Mouse (Mus musculus): ENCODE data around the gene Ppp1r27.
A peak's percentile ranks its signal among the peaks of the same experiment; 100 is the strongest.
"Not testable (repeated sequence)": the region's sequence is repeated elsewhere in the genome, so short reads cannot be mapped to it uniquely, and the experiment has no call there.

Ppp1r27 gene

GRCm38 (mm10) chr11:120514262-120514661, 36.7 kb downstream of the Ppp1r27 start:
- not testable (repeated sequence) for DNase-seq (ENCODE audit: inconsistent ontology term)

DNA sequence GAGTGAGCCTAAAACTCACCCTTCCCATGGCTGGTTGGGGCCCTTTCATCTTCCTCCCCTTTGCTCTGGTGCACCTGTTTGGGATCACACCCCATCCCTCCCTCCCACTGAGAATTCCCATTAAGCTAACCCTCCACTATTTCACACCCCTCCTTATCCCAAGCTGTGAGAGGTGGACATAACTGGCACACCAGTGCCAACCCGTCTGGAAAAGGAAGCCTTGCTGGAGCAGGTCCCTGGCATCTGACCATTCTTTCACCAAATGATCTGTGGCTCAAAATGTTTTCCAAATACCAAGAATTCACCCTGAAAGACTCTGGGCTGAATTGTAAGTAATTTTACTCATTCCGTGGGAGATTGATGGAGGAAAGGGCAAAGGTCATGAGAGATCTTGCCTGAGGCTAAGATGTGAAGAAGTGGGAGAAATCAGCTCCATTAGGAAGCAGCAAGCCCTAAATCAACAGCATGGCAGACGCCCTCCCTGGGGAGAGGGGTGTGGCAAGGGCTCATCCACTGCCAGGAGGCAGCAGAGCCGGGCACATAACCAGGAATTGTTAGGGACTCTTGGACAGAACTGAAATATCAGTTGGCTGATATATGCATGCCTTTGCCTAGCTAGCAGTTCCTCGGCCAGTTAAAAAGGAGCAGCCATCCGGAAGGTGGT, 38.0 kb downstream of the Ppp1r27 start:
- peak; percentile 81 for DNase-seq (ENCODE audit: inconsistent ontology term)

- peak; percentile 19 for DNase-seq (ENCODE audit: inconsistent ontology term)
Observed at GRCm38 (mm10) chr11:120510375-120511030, 40.4 kb downstream of the Ppp1r27 start.

GRCm38 (mm10) chr11:120509940-120510339, 41.0 kb downstream of the Ppp1r27 start:
- DNase-seq (ENCODE audit: inconsistent ontology term): no peak

DNA sequence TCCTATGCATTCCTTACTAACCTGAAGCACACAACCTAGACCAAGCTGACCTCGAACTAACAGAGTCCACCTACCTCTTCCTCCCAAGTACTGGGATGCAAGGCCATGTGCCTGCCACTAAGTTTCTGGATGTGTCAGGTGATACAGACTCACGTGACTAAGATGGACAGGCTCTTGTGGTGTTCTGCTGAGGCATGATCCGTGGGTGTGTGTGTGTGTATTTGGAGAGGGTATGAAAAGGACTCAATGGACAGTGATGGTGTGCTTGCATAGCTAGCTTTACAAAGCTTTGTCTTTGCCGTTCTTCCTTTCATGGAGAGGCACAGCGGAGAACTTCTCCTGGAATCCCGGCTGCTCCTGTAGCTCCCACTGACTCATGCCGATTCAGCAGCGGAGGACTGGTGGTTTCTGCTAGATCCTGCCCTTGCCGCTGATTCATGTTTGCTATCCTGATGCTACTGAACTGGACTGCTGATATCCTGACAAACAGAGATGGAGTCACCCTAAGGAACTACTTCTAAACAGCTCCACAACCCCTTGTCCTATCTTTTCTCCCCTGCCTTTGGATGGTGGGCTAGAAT, 42.6 kb downstream of the Ppp1r27 start:
- no peak for DNase-seq (ENCODE audit: inconsistent ontology term)

- no peak for DNase-seq (ENCODE audit: inconsistent ontology term)
Observed at GRCm38 (mm10) chr11:120507611-120508289, 43.2 kb downstream of the Ppp1r27 start.

DNA sequence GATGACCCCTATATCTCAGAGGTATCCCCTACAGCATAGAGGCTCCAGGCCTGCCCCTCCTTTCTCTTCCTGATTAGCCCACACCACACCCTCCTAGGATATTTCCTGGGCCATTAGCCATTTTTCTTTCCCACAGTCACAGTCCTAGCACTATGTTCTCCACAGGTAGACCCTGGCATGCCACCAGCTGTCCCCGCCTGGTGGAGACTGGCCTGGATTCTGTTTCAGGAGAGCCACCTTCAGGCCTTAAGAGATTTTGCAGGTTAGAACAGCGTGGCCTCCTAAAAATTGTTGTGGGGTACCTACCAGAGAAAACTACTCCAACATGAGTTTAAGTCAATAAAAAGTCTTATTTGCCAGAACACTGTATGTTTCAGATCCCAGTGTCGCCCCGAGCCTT, 44.0 kb downstream of the Ppp1r27 start:
- DNase-seq (ENCODE audit: inconsistent ontology term): no peak

- no peak for DNase-seq (ENCODE audit: inconsistent ontology term)
Observed at GRCm38 (mm10) chr11:120505661-120506060, 45.3 kb downstream of the Ppp1r27 start.

GRCm38 (mm10) chr11:120501701-120502100, 49.2 kb downstream of the Ppp1r27 start:
- DNase-seq (ENCODE audit: inconsistent ontology term): no peak

- DNase-seq (ENCODE audit: inconsistent ontology term): no peak
Observed at GRCm38 (mm10) chr11:120501018-120501417, 49.9 kb downstream of the Ppp1r27 start.

DNA sequence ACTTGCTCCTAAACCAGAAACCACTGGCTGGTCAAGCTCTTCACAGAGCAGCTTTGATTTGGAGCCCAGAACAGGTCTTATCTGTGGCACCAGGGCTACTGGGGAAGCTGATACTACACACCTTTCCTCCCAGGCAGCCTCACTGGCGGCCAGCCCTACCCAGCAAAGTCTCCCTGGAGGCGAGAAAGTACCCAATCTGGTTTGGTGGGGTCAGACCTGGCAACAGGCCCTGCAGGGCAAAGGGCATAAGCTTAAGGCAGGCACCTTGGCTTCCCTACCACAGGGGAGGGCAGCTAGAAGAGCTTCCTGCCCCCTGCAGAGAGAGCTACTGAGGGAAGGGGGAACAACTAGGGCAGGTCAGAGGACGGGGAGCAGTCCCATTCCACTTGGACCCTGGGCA, 50.6 kb downstream of the Ppp1r27 start:
- no peak for DNase-seq (ENCODE audit: inconsistent ontology term)
